Mouse (Mus musculus) c-Kit-positive CD71-positive TER-119-positive erythroid progenitor cells, embryonic 14.5 days (primary cell): ENCODE results near the gene 3110009E18Rik.

Source experiments
- DNase-seq: peaks from one replicate; pipeline ENCODE4 v3.0.0-alpha.2; 2013; ENCODE audit warnings: low spot score

Gene 3110009E18Rik

GRCm38 (mm10) chr1:120145527-120146216 is 24.7 kb downstream of the 3110009E18Rik start:
- DNase-seq: no peak

- DNase-seq: no peak
These were observed 26.0 kb downstream of the 3110009E18Rik start for GRCm38 (mm10) chr1:120146994-120147393.

- DNase-seq: peak; percentile 19
These were observed 33.2 kb downstream of the 3110009E18Rik start for GRCm38 (mm10) chr1:120154232-120154631.

GRCm38 (mm10) chr1:120155325-120155724 is 34.3 kb downstream of the 3110009E18Rik start:
- DNase-seq: peak; percentile 16

- no peak for DNase-seq
These were observed 37.6 kb downstream of the 3110009E18Rik start for GRCm38 (mm10) chr1:120158474-120159127.

GRCm38 (mm10) chr1:120161502-120161901 is 40.5 kb downstream of the 3110009E18Rik start:
- DNase-seq: no peak

- no peak for DNase-seq
These were observed 41.6 kb downstream of the 3110009E18Rik start for GRCm38 (mm10) chr1:120162616-120163015.

GRCm38 (mm10) chr1:120168016-120168415 is 47.0 kb downstream of the 3110009E18Rik start:
- DNase-seq: no peak

- DNase-seq: no peak
These were observed 47.7 kb downstream of the 3110009E18Rik start for GRCm38 (mm10) chr1:120168674-120169073.

- DNase-seq: no peak
These were observed 49.3 kb downstream of the 3110009E18Rik start for GRCm38 (mm10) chr1:120170307-120170706.

- peak; percentile 6 for DNase-seq
These were observed 51.0 kb downstream of the 3110009E18Rik start for GRCm38 (mm10) chr1:120171819-120172521.

GRCm38 (mm10) chr1:120174991-120175390 is 54.0 kb downstream of the 3110009E18Rik start:
- no peak for DNase-seq

- no peak for DNase-seq
These were observed 55.3 kb downstream of the 3110009E18Rik start for GRCm38 (mm10) chr1:120176313-120176712.

- no peak for DNase-seq
These were observed 56.2 kb downstream of the 3110009E18Rik start for GRCm38 (mm10) chr1:120177141-120177540.

- no peak for DNase-seq
These were observed 65.2 kb downstream of the 3110009E18Rik start for GRCm38 (mm10) chr1:120186204-120186603.

- DNase-seq: no peak
These were observed 65.7 kb downstream of the 3110009E18Rik start for GRCm38 (mm10) chr1:120186655-120187054.

- no peak for DNase-seq
These were observed 66.1 kb downstream of the 3110009E18Rik start for GRCm38 (mm10) chr1:120187059-120187458.

- no peak for DNase-seq
These were observed 68.2 kb downstream of the 3110009E18Rik start for GRCm38 (mm10) chr1:120189206-120189605.

- no peak for DNase-seq
These were observed 69.3 kb downstream of the 3110009E18Rik start for GRCm38 (mm10) chr1:120190300-120190699.

GRCm38 (mm10) chr1:120190946-120191345 is 70.0 kb downstream of the 3110009E18Rik start:
- no peak for DNase-seq

GRCm38 (mm10) chr1:120192321-120192720 is 71.3 kb downstream of the 3110009E18Rik start:
- DNase-seq: no peak

GRCm38 (mm10) chr1:120193586-120193985 is 72.6 kb downstream of the 3110009E18Rik start:
- no peak for DNase-seq

GRCm38 (mm10) chr1:120195947-120196346 is 75.0 kb downstream of the 3110009E18Rik start:
- DNase-seq: no peak
